Mouse (Mus musculus) heart, embryonic 14.5 days (tissue): ENCODE results near the gene Pou2f1. TPM values are rescaled to one million over a fixed set of nuclear protein-coding genes. Genes with fewer than 3 reads are reported as not detected.
A peak's percentile ranks its signal among the peaks of the same experiment; 100 is the strongest.

Experiments used
- ATAC-seq: fragments of 200-750 bp; cut with Nextera tagmentation; 2 replicates; pipeline ENCODE4 v1.8.0; 2017; ENCODE audit warnings: low read depth, moderate TSS enrichment; ENCODE audit not compliant: insufficient number of reproducible peaks, insufficient read depth, low FRiP score
- H3K27ac ChIP-seq, 2 experiments: fragments of 200-500 bp in 1 of 2; fragments of 300-500 bp in 1 of 2; sonication (generic) in 1 of 2; replicated peaks in 1 of 2; 2 replicates each; pipeline ENCODE4 v1.5.1; 2012 to 2014; ENCODE audit warnings: low read depth in 2 of 2, low read length in 2 of 2, control low read depth in 1 of 2, mild to moderate bottlenecking in 1 of 2, mixed read lengths in 1 of 2; ENCODE audit not compliant: control insufficient read depth in 1 of 2, insufficient read depth in 1 of 2
- H3K27me3 ChIP-seq: fragments of 300-500 bp; sonication (generic); 2 replicates; pipeline ENCODE4 v1.6.1; 2014; ENCODE audit warnings: mild to moderate bottlenecking, low read length, control low read depth; ENCODE audit not compliant: control insufficient read depth, insufficient read depth
- H3K36me3 ChIP-seq: fragments of 300-500 bp; sonication (generic); 2 replicates; pipeline ENCODE4 v1.6.1; 2014; ENCODE audit warnings: mild to moderate bottlenecking, control low read depth, low read length, mixed read lengths; ENCODE audit not compliant: control insufficient read depth, insufficient read depth
- H3K4me1 ChIP-seq, 2 experiments: fragments of 200-500 bp in 1 of 2; fragments of 300-500 bp in 1 of 2; sonication (generic) in 1 of 2; 2 replicates each; pipeline ENCODE4 v1.6.1; 2012 to 2014; ENCODE audit warnings: low read length in 2 of 2, control low read depth in 1 of 2, mixed read lengths in 1 of 2; ENCODE audit not compliant: control insufficient read depth in 2 of 2, insufficient read depth in 2 of 2
- H3K4me2 ChIP-seq: fragments of 300-500 bp; sonication (generic); 2 replicates; pipeline ENCODE4 v1.6.1; 2014; ENCODE audit warnings: mild to moderate bottlenecking, low read length
- H3K4me3 ChIP-seq, 2 experiments: fragments of 200-500 bp in 1 of 2; fragments of 300-500 bp in 1 of 2; sonication (generic) in 1 of 2; 2 replicates each; pipeline ENCODE4 v1.5.1; 2012 to 2014; ENCODE audit warnings: low read length in 2 of 2, mild to moderate bottlenecking in 2 of 2, control low read depth in 1 of 2, low read depth in 1 of 2, moderate library complexity in 1 of 2; ENCODE audit not compliant: control insufficient read depth in 1 of 2, insufficient read depth in 1 of 2
- H3K9ac ChIP-seq: fragments of 300-500 bp; sonication (generic); 2 replicates; pipeline ENCODE4 v1.6.1; 2014; ENCODE audit warnings: mild to moderate bottlenecking, low read length
- H3K9me3 ChIP-seq: fragments of 300-500 bp; sonication (generic); 2 replicates; pipeline ENCODE4 v1.6.1; 2016; ENCODE audit warnings: low read length, control low read depth; ENCODE audit not compliant: control insufficient read depth
- WGBS: fragments of 180-500 bp; shearing (Covaris S2); extraction: QIAGEN DNeasy Blood & Tissue Kit; methylation state at CpG from one replicate; pipeline ENCODE4 v1.1.7; 2014; 5-methylcytosine and 5-hydroxymethylcytosine counted together
- polyA plus RNA-seq: library from polyadenylated mRNA; unstranded; fragments of >200 nt; fragmentation: Nextera tagmentation; extraction: Ambion mirVana; gene quantifications from 2 replicates; pipeline ENCODE4 v1.2.1, GENCODE M21; 2014

The Pou2f1 gene
- polyA plus RNA-seq, result 10.6 and 12.1 TPM in 2 replicates

DNA sequence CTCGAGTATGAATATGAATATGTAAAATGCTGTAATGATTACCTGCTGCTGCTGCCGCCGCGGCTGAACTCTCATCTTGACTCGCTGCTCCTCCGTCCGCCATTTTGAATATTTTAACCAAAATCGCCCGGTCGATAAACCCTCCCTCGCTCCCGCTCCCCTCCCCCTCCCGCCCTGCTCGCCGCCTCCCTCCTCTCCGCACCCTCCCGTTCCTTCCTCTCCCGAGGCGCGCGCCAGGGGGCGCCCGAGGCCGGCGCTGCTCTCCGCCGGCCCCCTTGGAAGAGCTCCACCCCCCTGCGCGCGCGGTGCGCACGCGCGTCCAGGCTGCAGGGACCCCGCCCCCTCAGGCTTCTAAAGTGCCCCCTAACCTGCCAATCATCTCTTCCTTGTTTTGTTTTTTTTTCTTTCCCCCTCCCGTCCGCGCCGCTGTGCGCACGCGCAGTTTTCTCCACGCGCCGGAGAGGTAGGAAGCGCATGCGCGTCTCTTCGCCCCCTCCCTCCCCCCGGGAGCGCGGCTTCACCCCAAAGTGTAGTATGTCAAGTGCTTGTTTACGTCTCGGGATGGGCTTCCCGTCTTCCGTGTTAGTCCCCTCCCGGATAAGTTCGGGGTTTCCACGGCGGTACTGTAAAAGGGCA is at the start of gene Pou2f1:
Pou2f1 (minus strand) TSS at position 159 of the 636 bp plus-strand sequence.
- Histone ChIP-seq H3K36me3 (no peaks in the 10 kb centered on the region), H3K4me2 (peak within 1 kb of the TSS; percentile 94), H3K27me3 (no peaks in the 10 kb centered on the region), H3K4me3 (peak within 1 kb of the TSS; percentile 87 to 98), H3K4me1 (peaks cover 3 to 23% of the 10 kb centered on the region in 2 experiments; a peak in 3 of 4 replicates), H3K9ac (peak within 1 kb of the TSS; percentile 97), H3K9me3 (no peaks in the 10 kb centered on the region), H3K27ac (peak within 1 kb of the TSS; percentile 86 to 91)
- ATAC-seq, result peak; percentile 88
- WGBS, result under 1% methylated on average over 61 of the region's 61 CpGs

GRCm38 (mm10) chr1:166049046-166049827 is 46.8 kb upstream of the Pou2f1 start:
- WGBS, result 21% methylated on average over 11 of the region's 11 CpGs
- Histone ChIP-seq H3K4me2 (peak overlapping the region; percentile 94), H3K27ac (no peak overlapping the region), H3K9ac (peak overlapping the region; percentile 27; the same call in 1 of the 2 replicates), H3K36me3 (no peaks in the 10 kb centered on the region), H3K27me3 (no peaks in the 10 kb centered on the region), H3K9me3 (no peaks in the 10 kb centered on the region), H3K4me1 (peaks cover 25 to 26% of the 10 kb centered on the region in 2 experiments), H3K4me3 (peak overlapping the region; percentile 51 to 52; a peak in 3 of 4 replicates)
- ATAC-seq, result no peak

DNA sequence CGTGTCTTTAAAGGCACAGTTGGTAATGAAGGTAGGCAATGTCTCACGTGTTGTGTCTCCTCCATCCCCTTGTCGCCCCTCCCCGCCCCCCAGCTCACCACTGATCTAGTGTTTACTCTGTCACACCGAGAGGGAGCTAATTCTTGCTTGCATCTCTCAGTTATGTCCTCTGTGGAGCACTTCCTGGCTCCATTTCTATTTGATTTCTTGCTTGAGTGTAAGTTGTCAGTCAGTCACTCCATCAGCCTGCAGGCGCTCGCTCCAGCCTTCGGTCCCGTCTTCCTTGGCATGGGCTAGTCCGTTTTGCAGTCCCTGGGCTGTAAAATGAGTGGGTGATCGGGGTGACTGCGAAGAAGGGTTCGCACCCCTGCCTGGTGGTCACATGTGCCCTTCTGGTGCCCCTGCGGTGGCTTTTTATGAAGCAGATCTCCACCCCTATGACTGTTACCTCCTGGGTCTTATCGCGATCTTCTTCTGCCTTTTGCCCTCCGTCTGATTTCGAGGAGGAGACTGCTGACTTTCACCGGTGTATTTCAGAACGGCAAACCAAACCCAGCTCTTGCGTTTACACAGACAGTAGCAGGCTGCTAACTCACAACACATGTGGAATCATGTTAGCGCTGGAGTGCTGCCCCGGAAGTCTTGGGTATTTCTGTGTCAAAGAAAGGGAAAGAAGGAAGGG is 45.9 kb upstream of the Pou2f1 start:
- H3K27me3 ChIP-seq, result no peaks in the 10 kb centered on the region
- ATAC-seq, result no peak
- H3K27ac ChIP-seq, result no peak overlapping the region
- H3K4me1 ChIP-seq, result peaks cover 29% of the 10 kb centered on the region in 2 experiments
- H3K36me3 ChIP-seq, result no peaks in the 10 kb centered on the region
- peak overlapping the region; percentile 51 to 52 for H3K4me3 ChIP-seq
- H3K9me3 ChIP-seq, result no peaks in the 10 kb centered on the region
- peak overlapping the region; percentile 94 for H3K4me2 ChIP-seq
- peak overlapping the region; percentile 46 for H3K9ac ChIP-seq
- under 1% methylated on average over 23 of the region's 23 CpGs for whole genome bisulfite sequencing

GRCm38 (mm10) chr1:166047505-166048170 is 45.2 kb upstream of the Pou2f1 start:
- no peak overlapping the region for H3K27ac ChIP-seq
- 7% methylated on average over 25 of the region's 25 CpGs for WGBS
- no peak; the same call in 1 of the 2 replicates for ATAC-seq

DNA sequence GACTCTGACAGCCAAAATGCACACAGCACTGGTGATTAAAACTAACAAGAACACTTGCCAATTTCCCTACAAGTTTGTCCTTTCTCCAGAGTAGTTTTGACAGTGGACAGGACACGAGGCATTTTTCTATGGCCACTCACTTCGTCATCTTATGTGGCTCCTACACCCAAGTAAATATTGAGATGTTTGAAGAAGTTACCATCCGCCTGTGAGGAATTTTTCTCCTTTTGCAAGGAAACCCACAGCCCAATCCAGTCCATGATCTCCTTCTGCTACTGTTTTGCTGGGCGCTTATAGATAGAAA is 43.4 kb upstream of the Pou2f1 start:
- H3K27me3 ChIP-seq, result no peaks in the 10 kb centered on the region
- no peak overlapping the region for H3K27ac ChIP-seq
- H3K9ac ChIP-seq, result no peak overlapping the region
- WGBS, result 53% methylated on average over 4 of the region's 4 CpGs
- no peak overlapping the region; the same call in 1 of the 2 replicates for H3K4me2 ChIP-seq
- H3K4me1 ChIP-seq, result peaks cover 25 to 26% of the 10 kb centered on the region in 2 experiments
- H3K36me3 ChIP-seq, result no peaks in the 10 kb centered on the region
- H3K9me3 ChIP-seq, result no peaks in the 10 kb centered on the region
- no peak for ATAC-seq
- H3K4me3 ChIP-seq, result no peak overlapping the region

More at GRCm38 (mm10) chr1:166047505-166048170, 45.2 kb upstream of the Pou2f1 start:
- Histone ChIP-seq H3K9ac (peak overlapping the region; percentile 46), H3K36me3 (no peaks in the 10 kb centered on the region), H3K4me2 (peak overlapping the region; percentile 94), H3K9me3 (no peaks in the 10 kb centered on the region), H3K27me3 (no peaks in the 10 kb centered on the region), H3K4me1 (peaks cover 25 to 26% of the 10 kb centered on the region in 2 experiments), H3K4me3 (peak overlapping the region; percentile 51 to 52)

DNA sequence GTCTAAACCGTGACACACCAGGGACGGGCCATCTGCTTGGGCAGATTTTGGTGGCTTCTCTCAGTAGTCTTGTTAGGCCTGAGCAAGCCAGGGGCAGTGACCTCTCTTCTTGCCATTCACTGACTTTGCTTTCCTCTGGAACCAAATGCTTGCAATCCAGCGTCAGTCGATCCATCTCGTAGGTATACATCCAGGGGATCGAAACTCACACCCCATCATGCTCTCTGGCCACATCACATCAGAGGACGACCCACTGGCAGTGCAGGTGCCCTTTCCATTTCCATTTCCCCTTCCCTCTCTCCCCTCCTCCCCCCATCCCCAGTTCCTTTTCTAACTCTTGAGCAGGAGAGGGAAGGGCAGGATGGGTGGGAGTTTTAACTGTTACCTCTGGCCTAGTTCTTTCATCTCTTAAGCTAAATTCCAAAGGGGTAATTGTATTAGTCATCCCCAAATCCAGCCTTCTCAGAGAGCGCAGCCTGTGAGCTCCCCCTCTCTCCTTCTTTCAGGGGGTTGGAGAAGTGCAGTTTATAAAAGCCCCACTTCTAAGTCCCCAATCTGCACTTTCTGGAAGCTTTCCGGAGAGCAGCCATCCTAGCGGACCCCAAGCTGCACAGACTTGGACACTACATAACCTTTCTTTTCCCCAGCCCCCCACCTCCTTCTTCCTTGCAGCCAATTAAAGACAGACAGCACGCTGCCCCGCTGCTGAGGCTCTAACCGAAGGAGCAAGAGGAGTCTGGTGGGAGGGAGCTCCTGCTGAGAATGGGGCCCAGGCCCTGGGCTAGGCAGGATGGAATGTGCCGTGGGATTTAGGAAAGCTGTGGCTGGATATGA is 42.8 kb upstream of the Pou2f1 start:
- H3K27me3 ChIP-seq, result no peaks in the 10 kb centered on the region
- H3K9me3 ChIP-seq, result no peaks in the 10 kb centered on the region
- 39% methylated on average over 14 of the region's 14 CpGs for WGBS
- no peaks in the 10 kb centered on the region for H3K36me3 ChIP-seq
- H3K4me1 ChIP-seq, result peaks cover 25 to 26% of the 10 kb centered on the region in 2 experiments
- no peak overlapping the region; the same call in 1 of the 2 replicates for H3K4me2 ChIP-seq
- H3K9ac ChIP-seq, result no peak overlapping the region
- no peak for ATAC-seq
- H3K27ac ChIP-seq, result no peak overlapping the region
- no peak overlapping the region for H3K4me3 ChIP-seq
